Mouse (Mus musculus) G1E (cell line): ENCODE results near the gene Vps9d1.
A peak's percentile ranks its signal among the peaks of the same experiment; 100 is the strongest.

Experiments used
- CTCF ChIP-seq: IDR thresholded peaks from 2 replicates; pipeline ENCODE4 v1.5.1; 2012; ENCODE audit warnings: low read depth, low read length, inconsistent platforms, mixed read lengths
- GATA1 ChIP-seq: IDR thresholded peaks from 2 replicates; pipeline ENCODE4 v1.6.1; 2012; ENCODE audit warnings: borderline replicate concordance, low read length, inconsistent platforms, mixed read lengths
- TAL1 ChIP-seq: conservative IDR thresholded peaks from 2 replicates; pipeline ENCODE4 v1.6.1; 2012; ENCODE audit warnings: low read depth, low read length, inconsistent platforms, mixed read lengths

GRCm38 (mm10) chr8:123212321-123213117, 41.6 kb downstream of the Vps9d1 start, which contains the start of the genes Chmp1a and Spata33:
- TF ChIP-seq CTCF (peak; percentile 38; the same call in 1 of the 2 replicates), TAL1 (no peak), GATA1 (no peak)
